Mouse (Mus musculus) layer of hippocampus, adult 11-12 months (tissue): ENCODE data around the gene Lrrk1.

Experiments
- DNase-seq: peaks from one replicate; pipeline ENCODE4 v3.0.0; 2022; ENCODE audit warnings: low spot score

Gene Lrrk1

GRCm38 (mm10) chr7:66301486-66301885 lies 86.7 kb downstream of the Lrrk1 start:
- no peak for DNase-seq

DNA sequence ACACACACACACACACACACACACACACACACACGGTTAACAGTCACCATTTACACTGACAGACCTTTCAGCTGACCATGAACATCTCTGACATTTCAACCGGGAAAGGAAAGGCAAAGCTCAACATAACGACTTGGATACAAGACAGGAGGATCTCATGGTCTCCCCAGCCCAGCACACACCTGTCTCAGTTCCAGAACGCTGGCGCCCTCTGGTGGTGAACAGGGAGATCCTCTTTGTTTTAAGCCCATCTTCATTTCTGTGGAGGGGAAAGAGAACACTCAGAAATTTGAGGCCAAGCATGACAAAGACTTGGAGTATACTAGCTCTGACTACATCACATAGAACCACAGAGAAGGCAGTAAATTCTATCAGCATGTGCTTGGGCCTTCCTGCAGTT lies 87.5 kb downstream of the Lrrk1 start:
- peak; percentile 51 for DNase-seq

DNA sequence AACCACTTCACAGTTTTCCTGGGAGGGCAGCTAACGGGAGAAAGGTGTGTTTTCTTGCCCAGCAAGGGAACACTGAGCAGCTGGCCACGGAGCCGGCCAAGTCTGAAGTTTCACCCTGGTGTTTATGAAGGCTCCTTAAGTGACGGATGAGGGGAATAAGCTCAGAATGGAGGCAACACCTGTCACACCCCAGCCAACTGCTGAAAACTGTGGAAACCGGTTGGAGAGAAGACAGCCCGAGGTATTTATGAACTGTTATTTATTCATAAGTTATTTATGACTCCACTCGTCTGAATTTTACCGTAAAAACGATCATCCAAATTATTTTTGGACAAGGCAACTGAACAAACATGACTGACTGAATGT lies 90.5 kb downstream of the Lrrk1 start:
- DNase-seq: no peak

DNA sequence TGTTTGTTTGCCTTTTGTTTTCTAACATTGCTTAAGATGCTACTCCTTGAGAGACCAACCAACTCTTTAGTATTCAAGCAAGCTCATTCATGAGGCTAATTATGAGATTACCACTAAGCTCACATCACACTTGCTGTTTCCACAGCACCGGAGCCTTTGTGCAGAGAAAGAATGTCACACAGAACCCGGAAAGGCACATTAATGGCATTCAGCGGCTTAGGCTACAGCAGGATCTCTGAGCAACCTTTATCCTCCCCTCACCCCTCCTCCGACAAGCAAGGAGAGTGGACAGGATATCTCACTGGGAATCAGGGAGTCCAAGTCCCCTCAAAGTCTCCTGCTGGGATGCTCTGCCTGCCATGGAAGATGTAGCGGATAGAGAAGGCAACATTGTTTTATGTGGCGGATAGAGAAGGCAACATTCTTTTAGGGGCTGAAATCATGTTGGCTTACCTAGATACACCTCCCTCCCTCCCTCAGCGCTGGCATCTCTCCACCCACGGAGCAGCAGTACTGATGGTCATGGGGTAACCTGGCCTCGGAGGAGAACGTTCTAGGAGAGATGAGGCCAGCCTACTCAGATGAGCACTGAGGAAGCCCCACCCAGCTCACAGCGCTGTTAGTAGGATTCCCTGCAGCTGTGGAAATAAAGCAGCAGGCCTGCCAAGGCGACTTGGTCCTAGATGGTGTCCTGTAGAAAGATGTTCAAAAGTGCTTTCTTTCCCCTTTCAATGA lies 91.1 kb downstream of the Lrrk1 start:
- DNase-seq: no peak

DNA sequence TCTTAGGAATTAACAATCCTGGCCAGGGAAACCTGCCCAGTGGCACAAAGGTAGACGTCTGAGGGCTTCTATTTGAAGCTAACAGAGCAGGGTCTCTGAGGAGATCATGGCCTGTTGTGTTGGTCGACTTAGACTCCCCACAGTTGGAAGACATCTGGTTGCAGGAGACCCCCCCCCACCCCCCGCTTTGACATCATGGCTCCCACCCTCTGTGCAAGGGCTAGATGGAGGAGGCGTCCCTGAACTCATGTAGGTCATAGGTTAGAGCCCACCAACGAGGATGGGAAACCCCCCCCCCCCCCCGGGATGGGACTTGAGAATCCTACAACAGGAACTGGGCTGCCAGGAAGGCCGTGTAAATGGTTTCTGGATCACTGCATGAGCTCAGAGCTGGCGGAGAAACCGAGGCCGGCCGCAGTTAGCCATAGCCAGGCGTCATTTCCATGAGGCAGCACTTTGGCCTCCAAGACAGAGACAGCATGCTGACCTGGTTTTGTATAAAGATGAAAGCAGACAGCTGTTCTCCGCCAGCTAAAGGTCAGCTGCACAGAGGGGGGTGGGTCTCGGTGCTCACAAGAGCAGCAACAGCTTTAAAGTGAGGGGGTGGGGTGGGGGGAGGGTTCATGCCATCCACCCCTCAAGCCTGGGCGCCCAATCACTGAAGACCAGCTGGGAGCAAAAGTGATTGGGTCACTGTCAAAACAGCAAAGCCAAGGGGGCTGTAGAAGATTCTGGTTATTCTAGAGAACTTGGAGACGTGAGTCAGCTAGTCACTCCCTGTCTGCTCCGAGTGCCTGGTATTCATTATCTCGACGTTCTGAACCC lies 95.4 kb downstream of the Lrrk1 start:
- DNase-seq: no peak

- no peak for DNase-seq
Measured at GRCm38 (mm10) chr7:66292010-66292409, 96.1 kb downstream of the Lrrk1 start.

GRCm38 (mm10) chr7:66282984-66283612 lies 105.1 kb downstream of the Lrrk1 start:
- DNase-seq: no peak

DNA sequence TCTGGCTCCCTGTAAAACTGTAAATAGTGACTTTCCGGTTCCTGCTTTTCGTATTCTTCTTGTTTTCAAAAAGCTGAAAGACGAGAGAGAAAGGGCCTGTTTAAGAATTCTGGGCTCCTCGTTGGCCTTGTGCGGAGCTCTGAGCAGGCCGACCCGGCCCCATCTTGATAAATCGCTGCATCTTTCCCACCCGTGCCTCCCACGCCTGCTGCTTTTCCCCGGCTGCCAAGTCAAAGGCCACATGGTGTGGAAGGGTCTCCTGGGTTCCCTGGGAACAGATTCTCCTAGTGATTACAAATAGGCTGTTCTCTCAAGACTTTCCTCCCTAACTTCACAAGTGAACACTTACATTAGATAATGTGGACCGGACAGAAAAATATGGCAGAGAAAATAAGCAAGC lies 105.9 kb downstream of the Lrrk1 start:
- no peak for DNase-seq

DNA sequence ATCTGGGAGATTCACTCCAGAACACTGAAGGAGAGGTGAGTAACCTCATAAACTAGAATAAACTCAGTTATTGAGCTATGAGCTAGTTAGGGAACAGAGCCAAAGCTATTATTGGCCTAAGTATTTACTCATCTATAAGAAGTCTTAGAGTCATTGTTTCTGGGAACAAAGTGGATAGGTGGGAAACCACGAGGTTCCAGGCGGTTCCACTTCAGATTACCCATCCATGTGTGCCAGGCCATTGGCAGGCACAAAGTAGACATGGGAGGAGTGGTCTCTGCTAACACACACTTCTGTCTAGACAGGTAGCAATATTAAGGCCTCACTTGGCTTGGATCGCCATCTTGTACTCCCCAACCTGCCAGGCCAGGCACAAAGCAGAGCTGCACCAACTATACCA lies 110.1 kb downstream of the Lrrk1 start:
- DNase-seq: no peak

DNA sequence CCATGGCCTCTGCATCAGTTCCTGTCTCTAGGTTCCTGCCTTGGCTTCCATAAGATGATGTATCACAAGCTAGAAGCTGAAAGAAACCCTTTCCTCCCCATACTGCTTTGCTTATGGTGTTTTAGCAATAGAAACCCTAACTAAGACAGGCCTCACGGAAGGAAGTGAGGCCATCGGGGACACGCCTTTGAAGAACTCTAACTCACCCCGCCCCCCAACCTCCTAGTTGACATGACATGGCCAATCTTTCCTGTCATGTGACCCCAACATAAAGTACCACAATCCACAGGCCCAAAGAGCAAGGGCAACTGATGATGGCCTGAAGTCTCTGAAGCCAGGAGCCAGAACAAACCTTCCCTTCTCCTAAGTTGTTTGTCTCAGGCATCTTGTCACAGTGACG lies 114.7 kb downstream of the Lrrk1 start:
- DNase-seq: no peak

DNA sequence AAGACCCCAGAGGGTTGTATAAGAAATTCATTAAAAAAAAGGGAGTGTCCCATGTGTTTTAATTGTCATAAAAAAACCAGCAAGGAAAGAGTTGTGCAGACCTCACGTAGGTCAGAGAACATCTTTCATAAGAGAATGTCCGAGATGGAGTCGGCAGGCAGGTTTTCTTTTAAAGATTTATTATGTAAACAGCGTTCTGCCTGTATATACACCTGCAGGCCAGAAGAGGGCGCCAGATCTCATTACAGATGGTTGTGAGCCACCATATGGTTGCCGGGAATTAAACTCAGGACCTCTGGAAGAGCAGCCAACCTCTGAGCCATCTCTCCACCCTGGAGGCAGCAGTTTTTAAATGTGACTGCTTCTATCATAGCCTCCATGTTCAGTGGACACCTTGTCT lies 116.9 kb downstream of the Lrrk1 start:
- no peak for DNase-seq

- DNase-seq: no peak
Measured at GRCm38 (mm10) chr7:66266942-66267850, 121.0 kb downstream of the Lrrk1 start.

GRCm38 (mm10) chr7:66263421-66263820 lies 124.7 kb downstream of the Lrrk1 start:
- DNase-seq: no peak

DNA sequence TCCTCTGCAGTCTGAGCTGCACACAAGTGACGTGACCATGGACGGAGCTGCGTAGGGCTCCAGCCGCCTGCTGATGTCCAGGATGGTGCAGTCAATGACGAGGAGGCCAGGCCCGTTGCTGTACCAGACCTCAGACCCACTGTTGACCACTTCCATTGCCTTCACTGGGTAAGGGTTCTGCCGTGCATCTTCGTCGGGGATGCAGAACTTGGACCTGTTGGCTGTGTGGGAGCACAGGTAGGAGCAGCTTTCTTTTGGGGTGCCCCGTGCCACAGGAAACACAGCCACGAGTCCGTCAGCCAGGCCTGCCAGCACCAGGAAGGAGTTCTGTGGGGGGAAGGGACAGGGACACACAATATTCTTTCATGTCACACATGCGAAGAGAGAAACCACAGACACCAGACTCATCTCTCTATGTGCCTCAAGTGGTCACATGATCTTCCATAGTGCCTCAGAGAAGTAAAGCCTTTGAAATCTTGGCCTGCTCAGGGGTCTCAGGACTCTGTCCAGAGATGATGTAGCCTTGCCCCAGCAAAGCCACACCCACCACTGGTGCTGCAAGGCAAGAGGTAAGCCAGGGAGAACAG lies 125.5 kb downstream of the Lrrk1 start:
- DNase-seq: no peak

DNA sequence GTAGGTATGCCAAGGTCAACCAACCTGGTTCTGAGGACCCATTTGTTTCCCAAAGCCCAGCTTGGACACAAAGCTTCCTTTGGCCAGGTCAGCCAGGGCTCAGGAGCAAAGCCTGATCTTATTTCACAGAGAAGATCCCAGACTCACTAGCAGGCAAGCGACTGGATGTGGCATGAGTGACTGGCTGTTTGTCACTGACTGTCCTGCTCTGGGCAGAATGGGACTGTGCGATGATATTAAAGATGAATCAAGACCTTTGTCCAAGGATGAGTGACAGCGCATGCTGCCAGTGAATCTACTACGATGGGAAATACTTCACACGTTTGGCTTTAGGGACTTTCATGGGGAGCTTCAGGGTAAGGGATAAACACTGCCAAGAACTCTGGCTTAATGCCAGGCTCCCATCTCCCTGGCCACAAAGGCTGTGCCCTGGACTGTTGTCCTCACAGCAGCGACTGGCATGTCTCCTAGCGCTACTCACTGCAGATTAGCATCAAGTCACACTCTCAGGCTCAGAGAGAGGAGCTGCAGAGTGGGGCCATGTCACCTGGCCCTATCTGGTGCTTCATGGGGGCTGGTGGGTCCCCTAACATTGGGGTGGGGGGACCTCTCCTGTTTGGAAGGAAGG lies 127.3 kb downstream of the Lrrk1 start:
- DNase-seq: no peak

DNA sequence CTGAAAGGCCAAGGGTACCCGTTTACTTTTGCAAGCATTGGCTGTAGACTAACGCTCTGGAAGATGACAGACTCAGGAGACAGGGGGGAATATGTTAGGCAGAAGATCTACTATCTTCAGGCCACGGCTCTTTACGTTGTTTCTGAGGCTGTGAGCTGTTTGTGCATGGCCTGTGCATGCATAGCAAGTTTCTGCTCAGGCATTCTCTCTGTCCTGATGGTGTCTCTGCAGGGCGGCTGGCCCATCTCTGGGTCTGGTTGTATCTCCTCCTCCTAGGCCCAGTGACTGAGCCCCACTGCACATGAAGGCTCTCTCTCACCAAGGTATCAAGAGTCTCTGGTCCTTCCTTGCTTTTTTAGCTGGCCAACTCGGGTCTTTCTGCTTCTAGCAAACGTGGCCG lies 127.9 kb downstream of the Lrrk1 start:
- DNase-seq: no peak

- DNase-seq: no peak
Measured at GRCm38 (mm10) chr7:66259436-66260206, 128.5 kb downstream of the Lrrk1 start.

- no peak for DNase-seq
Measured at GRCm38 (mm10) chr7:66258997-66259396, 129.2 kb downstream of the Lrrk1 start.

DNA sequence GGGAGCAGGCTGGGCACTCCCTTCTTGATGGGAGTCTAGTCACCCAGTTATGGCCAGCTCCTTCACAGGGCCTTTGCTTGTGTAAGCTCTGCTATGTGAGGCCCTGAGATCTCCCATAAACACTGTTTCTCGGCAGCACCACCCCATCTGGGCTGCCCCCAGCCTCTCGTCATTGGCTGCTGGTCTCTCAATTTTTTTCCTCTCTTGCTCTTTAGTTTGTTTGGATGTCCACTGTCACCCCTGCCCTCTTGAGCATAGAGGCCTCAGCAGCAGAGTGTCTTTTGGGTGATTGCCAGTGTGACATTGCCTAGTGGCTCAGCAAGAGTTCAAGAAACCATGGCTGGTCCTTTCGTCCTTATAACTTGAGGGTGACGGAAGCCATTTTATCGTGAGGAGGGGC lies 130.9 kb downstream of the Lrrk1 start:
- no peak for DNase-seq

GRCm38 (mm10) chr7:66256441-66256840 lies 131.7 kb downstream of the Lrrk1 start:
- DNase-seq: no peak
